Mouse (Mus musculus): ENCODE results near the gene M6pr.

Gene M6pr

GRCm38 (mm10) chr6:122298223-122298609 lies 10.3 kb upstream of the M6pr start:
- no peak for ATAC-seq (ENCODE audit: low TSS enrichment)

- no peak for ATAC-seq (ENCODE audit: low TSS enrichment)
These were observed 8.8 kb upstream of the M6pr start for GRCm38 (mm10) chr6:122299621-122300133.

DNA sequence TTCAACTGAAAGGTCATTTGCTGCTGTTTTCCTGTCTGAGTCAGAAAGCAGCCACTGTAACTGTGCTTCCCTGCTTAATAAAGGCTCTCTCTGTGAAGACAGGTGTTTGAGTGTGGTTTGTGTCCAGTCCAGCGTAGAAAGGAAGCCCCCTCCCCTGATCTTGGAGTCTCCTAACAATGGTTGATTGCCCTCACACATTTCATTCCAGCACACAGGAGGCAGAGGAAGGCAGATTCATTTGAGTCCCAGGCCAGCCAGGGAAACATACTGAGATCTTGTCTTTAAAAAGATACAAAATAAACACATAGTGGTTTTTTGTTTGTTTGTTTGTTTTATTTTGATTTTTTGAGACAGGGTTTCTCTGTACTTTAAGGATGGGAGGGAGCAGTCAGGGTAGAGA lies 6.4 kb upstream of the M6pr start:
- ATAC-seq (ENCODE audit: low TSS enrichment), result no peak

GRCm38 (mm10) chr6:122302661-122303060 lies 5.9 kb upstream of the M6pr start:
- ATAC-seq (ENCODE audit: low TSS enrichment), result no peak

DNA sequence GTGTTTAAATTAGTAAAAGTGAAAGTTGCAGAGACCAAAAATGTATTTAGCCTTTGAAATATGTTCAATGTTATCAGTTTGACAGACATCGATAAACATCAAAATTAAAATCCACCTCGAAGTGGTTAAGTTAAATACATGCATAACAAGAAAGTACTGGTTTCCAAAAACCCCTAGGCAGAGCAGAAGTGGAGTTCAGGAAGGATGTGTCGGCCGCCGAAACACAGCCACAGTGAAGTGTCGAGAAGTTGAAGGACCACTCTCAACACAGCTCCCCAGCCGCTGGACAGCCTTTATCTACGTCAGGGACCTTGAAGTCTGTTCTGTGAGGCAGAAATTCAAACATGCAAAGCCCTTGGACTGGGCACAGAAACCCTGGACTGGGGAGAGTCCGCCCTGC lies 5.0 kb upstream of the M6pr start:
- no peak for ATAC-seq (ENCODE audit: low TSS enrichment)

GRCm38 (mm10) chr6:122304355-122304754 lies 4.2 kb upstream of the M6pr start:
- ATAC-seq (ENCODE audit: low TSS enrichment), result no peak

DNA sequence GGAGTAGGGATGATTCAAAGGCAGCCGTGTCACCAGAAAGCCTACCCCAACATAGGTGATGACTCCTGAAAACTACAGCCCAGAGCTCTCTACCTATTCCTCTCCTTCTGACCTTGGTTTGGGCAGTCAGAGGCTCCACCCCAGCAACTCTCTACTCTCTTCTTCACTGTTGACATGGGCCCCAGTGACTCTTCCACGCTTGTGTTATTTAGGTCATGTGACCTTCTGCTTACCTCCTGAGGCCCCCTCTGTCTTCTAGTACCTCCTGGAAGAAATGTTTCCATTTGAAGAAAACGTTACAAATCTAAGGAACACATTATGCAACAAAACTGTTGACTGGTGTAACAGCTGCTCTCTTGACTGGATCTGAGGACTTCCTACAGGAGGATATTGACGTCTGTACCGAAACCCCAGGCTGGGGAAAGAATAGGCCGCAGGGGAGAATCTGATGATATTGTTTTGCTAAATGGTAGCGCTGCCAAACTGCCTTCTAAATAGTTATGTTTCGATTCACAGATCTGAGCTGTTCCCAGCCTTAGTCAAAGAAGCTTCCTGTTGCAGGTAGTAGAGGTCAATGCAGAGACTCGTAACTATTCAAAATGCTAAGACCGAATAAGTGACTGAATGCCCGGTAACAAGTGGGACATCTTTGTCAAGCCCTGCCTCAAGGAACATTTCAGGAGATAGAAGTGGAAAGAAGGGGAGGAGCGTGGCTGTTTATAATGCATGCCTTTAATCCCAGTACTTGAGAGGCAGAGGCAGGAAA lies 3.5 kb upstream of the M6pr start:
- no peak for ATAC-seq (ENCODE audit: low TSS enrichment)

DNA sequence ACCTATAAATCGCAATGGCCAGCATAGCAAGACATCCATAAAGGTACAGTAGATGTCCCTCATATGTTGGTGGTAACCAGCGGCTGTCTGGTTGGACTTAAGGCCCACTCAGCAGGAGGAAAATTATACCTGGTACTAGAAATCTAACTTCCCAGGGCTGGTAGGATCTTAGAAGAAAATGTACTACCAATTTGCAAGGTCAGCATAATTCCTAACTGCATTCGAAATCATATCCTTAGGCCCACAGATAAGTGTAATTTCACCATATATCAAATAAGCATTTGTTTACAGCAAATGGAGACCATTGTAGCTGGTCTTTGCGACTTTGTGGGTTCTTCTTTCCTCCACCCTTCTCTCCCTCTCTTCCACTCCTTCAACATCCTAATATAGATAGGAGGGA lies 1.8 kb upstream of the M6pr start:
- no peak for ATAC-seq (ENCODE audit: low TSS enrichment)

DNA sequence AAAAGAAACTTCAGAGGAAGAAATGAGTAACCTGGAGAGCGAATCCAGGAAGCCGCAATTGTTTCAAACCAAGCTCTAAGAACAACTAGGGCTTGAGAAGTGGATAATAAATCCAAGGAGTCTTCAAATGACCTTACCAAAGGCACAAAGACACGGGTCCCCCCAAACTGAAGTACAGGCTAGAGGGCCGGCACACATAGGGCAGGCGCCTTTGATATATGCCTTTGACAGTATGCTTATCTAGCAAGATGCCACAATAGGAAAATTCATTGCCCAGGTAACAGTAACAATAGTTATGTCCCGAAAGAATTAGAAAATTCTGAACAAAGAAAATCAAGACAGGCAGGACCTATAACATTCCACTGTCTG lies 400 bp upstream of the M6pr start:
- no peak for ATAC-seq (ENCODE audit: low TSS enrichment)

DNA sequence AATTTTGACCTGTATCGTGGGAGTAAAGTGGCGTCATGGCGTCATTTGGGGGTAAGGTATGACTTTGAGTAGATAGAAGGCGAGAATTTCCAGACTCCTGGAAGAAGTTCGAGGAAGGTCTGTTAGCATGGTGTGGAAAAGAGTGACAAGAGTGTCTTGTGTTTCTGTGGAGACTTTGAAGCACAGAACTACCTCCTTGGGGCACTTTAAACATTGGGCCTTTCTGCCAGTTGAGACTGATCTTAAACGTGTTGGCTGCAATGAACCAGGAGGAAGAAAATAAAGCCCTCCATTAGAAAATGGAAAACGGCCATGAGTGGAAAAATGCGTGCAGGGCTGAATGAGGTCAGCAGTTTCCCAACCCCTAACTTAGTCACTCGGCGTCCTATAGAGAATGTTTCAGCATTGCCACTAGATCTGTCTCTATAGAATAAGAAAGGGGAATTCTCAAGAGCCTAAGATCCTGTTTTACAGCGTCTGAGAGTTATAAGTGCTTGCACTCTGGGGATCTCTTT lies 983 bp downstream of the M6pr start:
- no peak for ATAC-seq (ENCODE audit: low TSS enrichment)

DNA sequence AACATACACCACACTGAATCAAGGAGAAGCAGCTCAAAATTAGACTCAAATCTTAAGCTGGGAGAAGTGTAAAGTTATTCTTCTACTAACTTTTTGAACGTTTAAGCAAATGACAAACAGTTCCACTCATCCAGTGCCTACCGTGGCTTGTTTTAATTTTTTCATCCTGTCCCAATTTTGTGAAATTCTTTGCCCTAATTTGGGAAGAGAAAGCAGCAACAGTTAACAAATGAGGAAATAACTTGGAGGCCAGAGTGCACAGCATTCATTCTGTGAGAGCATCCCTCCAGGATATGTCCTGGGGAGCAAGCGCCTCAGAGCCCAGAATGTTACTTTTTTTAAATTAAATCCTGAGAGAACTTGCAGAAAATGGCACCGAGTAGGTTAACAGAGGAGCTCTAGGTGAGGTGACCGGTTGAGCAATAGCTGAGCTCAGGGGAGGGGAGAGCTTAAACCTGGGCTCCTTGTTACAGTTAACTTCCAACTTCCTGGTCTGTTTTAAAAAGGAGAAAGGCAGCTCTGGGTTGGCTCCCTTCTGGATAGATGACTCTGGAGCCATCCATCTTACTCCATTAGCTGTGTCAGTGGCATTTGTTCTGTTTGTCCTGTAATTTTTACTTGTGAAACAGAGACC lies 1.8 kb downstream of the M6pr start:
- no peak for ATAC-seq (ENCODE audit: low TSS enrichment)

- no peak for ATAC-seq (ENCODE audit: low TSS enrichment)
These were observed 10.2 kb downstream of the M6pr start for GRCm38 (mm10) chr6:122318726-122319125.

DNA sequence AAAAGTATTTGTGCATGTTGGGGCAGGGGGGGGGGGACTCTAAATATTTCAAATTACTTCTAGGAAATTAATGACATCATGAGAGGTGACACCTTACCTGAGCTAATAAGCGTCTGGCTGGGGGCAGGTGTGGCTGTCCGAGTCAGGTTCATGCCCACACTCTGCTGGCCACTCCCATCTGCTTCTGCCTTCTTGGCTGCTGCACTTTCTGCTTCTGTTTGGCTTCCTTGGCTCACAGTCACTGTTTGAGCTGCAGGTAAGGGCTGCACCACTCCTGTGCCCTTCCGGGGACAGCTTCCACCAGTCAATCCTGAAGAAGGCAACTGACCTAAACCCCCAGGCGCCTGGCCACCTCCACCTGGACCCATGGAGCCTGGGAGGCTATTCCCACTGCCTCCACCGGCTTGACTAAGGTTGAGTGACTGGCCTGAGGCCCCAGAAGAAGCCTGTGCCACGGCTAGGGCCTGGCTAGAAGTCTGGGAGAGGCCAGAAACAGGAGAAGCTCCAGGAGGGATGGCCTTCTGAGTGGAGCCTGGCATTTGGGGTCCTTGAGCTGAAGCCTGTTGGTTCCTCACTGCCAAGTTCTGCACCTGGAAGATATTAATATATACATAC lies 16.9 kb downstream of the M6pr start:
- no peak for ATAC-seq (ENCODE audit: low TSS enrichment)

DNA sequence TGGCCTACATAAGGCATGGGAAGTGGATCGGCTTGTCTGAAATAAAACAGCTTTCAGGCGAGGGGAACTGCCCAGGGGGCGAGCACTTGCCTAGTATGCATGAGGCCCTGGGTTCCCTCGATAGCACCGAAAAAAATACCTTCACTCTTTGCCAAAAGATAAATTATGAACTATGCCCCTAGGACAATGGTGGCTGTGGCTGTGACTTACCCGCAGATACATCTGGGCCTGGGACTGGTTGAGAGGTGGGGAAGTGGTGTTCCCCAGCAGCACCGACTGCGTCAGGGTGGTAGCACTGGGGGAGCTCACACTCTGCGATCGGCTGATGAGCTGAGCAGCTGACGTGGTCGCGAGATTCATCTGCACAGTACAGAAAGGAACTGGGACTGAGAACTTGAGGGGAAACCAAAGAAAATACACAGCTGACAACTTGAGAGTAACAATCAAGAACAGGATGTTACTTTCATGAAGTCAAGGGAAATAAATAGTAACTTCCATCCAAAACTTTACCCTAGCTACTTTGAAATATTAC lies 24.6 kb downstream of the M6pr start:
- ATAC-seq (ENCODE audit: low TSS enrichment), result no peak

- no peak for ATAC-seq (ENCODE audit: low TSS enrichment)
These were observed 26.3 kb downstream of the M6pr start for GRCm38 (mm10) chr6:122334786-122335340.

GRCm38 (mm10) chr6:122337546-122337945 lies 29.0 kb downstream of the M6pr start:
- ATAC-seq (ENCODE audit: low TSS enrichment), result no peak

DNA sequence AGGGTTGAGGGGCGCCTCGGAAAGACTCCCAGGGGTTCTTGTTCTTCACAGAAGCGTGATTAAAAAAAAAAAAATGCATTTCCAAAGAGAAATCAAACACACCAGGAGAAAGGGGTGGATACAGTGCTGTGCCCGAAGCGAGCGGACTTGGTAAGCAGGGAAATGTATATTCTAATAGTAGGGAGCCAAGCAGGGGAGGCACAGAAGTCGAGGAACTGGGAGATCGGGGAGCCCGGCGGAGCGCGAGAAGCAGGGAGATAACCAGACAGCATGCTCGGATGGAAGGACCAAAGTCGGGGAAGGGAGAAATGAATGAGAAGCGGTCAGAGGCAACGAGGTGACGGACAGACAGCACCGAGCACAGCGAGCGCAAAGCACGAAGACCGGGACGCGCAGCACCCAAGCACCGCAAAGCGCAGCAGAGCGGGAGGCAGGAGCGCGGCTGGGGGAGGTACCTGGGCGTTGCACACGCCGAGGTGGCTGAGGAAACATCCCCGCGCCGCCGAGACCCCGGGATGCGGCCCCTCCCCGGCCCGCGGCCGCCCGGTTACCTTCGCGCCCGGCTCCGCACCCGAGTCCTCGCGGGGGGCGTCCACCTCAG lies 30.6 kb downstream of the M6pr start:
- ATAC-seq (ENCODE audit: low TSS enrichment), result peak; percentile 90

DNA sequence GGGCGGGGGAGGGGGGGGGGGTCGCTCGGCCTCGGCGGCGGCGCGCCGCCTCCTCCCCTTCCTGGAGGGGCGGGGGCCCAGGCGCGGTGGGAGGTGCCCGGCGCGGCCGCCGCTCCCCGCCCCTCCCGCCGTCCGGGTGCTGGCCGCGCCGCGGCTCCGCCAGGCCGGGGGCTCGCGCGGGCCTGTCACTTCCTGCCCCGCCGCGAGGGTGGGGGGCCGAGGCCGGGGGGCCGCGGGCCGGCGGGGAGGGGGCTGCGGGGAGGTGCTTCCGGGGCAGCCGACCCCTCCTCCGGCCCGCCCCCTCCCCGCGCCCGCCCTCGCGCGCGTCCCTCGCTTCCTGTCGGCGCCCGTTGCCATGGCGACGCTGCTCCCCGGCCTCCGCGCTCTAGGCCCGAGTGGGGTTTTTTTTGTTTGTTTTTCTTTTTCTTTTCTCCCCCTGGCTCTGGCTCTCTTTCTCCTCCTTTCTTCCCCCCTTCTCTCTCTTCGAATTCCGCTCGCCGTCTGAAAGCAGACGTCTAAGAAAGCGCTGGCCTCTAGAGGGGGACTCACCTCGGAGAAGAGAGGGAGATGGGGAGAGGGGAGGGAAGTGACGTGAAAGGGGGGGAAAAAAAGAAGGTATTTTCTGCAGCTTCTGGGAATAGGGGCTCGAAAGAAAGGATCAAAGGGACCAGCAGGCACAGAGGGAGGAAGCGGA lies 31.3 kb downstream of the M6pr start:
- peak; percentile 76 for ATAC-seq (ENCODE audit: low TSS enrichment)

- ATAC-seq (ENCODE audit: low TSS enrichment), result peak; percentile 5
These were observed 32.0 kb downstream of the M6pr start, which contains the start of gene Phc1 for GRCm38 (mm10) chr6:122340349-122341000. Phc1 (minus strand) TSS chr6:122340561.

DNA sequence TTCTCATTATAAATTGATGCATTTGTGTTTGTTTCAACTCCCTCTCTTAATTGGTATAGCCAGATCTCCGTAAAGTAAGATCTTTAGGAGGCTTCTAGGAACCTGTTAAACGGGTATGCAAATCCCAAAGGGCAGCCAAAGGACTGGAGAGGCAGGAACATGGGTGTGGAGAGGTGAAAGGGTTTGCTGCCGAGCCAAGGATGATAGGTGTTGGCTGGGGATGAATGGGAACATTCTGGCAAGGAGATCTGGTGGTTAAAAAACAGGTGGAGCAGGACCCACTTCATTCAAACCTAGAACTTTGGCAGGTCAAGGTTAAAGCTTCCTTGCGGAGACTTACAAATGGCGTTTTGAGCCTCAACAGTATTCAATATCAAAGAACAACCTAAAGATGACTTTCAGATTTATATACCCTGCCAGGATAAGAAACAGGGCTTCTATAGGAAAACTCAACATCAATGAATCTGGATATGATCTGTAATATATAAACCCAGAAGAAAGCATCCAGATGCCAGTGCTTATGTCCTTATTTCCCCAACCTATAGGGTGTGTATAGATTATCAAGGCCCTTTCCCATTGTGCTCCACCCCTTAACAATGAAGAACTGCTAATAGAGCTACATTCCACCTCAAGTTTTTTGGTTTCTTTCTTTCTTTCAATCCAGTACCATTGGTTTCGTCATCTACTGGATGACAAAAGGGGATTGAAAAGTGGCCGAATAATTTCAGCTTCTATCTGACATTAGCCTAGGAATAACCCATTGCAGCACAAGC lies 32.7 kb downstream of the M6pr start:
- no peak for ATAC-seq (ENCODE audit: low TSS enrichment)

Measured in frontal cortex, adult (tissue).